In genomic region chr3:151905775-151906174, GRCm38 (mm10) we compare ENCODE assay signal across 16 mouse cellular contexts.
"Had no signal": no experiment of that assay in that cellular context is flagged by ENCODE, and none has a peak within 500 bp of the region (broad histone marks: within the 10 kb centered on the region; RNA-seq: fewer than 3 reads in every experiment).

No protein-coding gene starts in this region.

- H3K9me3 ChIP-seq: neural tube, embryonic 13.5 days; neural tube, embryonic 15.5 days; stomach, embryonic 15.5 days had no signal

- H3K4me2 ChIP-seq: neural tube, embryonic 13.5 days; neural tube, embryonic 15.5 days; stomach, embryonic 15.5 days had no signal

- H3K36me3 ChIP-seq: neural tube, embryonic 13.5 days; neural tube, embryonic 15.5 days; stomach, embryonic 15.5 days had no signal

- H3K27ac ChIP-seq: neural tube, embryonic 13.5 days; neural tube, embryonic 15.5 days; stomach, embryonic 15.5 days; stomach, postnatal 0 days had no signal

- H3K4me1 ChIP-seq: neural tube, embryonic 13.5 days; neural tube, embryonic 15.5 days; stomach, embryonic 15.5 days had no signal

- H3K9ac ChIP-seq: neural tube, embryonic 13.5 days; neural tube, embryonic 15.5 days; stomach, embryonic 15.5 days had no signal

- H3K27me3 ChIP-seq: neural tube, embryonic 13.5 days; neural tube, embryonic 15.5 days; stomach, embryonic 15.5 days had no signal

- H3K4me3 ChIP-seq: neural tube, embryonic 13.5 days; neural tube, embryonic 15.5 days; stomach, embryonic 15.5 days had no signal

- DNase-seq: retina, postnatal 1 day; right cerebral cortex, adult 18-20 months; right cerebral cortex, postnatal 14 days; right cerebral cortex, postnatal 25 days; right cerebral cortex, postnatal 4 days; spleen, adult 18-20 months; thymus, adult 18-20 months; thymus, adult 2 months; thymus, postnatal 14 days; thymus, postnatal 25 days; thymus, postnatal 36 days; thymus, postnatal 4 days had no signal
